14 mouse cellular contexts compared by ENCODE assay signal in genomic region chr2:47862446-47862845, GRCm38 (mm10).
DNase-seq lines count a peak whose midpoint lies in the region.
"Had no signal": no experiment of that assay in that cellular context is flagged by ENCODE, and none has a peak within 500 bp of the region (broad histone marks: within the 10 kb centered on the region; RNA-seq: fewer than 3 reads in every experiment).

No protein-coding gene starts in this region.

- peak; percentile 65 to 66 for DNase-seq in cerebellum, postnatal 14 days
- no peak for DNase-seq in cerebellum, postnatal 4 days (ENCODE audit: low spot score in 2 of 2)
- peak; percentile 2 for DNase-seq in left cerebral cortex, postnatal 4 days
- no peak for DNase-seq in left cerebral cortex, postnatal 36 days (ENCODE audit: low spot score in 2 of 2)
- peak; percentile 22 for DNase-seq in skeletal muscle tissue, adult 2 months (ENCODE audit: low read depth, low spot score)
- DNase-seq in liver, result no peak
- DNase-seq: adrenal gland, adult 2 months; adrenal gland, postnatal 10 days; adrenal gland, postnatal 25 days; cerebellum, adult 18-20 months; cerebellum, adult 8-10 months; cerebellum, adult 9-11 months; cerebellum, postnatal 36 days; forebrain, postnatal 0 days had no signal

- intact Hi-C loops in left cerebral cortex, postnatal 4 days (cut with DNase I), result no loop called here
- intact Hi-C loops in left cerebral cortex, postnatal 36 days (cut with DNase I), result no loop called here

Comparison
In these comparisons a context has a peak if more than half of its experiments do, and no peak if none do; other contexts are left out.
1. DNase-seq: peak in cerebellum, postnatal 14 days (2 of 2), left cerebral cortex, postnatal 4 days (single experiment) and skeletal muscle tissue, adult 2 months (single experiment); none in cerebellum, postnatal 4 days (0 of 2), left cerebral cortex, postnatal 36 days (0 of 2) and liver (single experiment).